ENCODE assay signal across 8 mouse cellular contexts in the genomic region with DNA sequence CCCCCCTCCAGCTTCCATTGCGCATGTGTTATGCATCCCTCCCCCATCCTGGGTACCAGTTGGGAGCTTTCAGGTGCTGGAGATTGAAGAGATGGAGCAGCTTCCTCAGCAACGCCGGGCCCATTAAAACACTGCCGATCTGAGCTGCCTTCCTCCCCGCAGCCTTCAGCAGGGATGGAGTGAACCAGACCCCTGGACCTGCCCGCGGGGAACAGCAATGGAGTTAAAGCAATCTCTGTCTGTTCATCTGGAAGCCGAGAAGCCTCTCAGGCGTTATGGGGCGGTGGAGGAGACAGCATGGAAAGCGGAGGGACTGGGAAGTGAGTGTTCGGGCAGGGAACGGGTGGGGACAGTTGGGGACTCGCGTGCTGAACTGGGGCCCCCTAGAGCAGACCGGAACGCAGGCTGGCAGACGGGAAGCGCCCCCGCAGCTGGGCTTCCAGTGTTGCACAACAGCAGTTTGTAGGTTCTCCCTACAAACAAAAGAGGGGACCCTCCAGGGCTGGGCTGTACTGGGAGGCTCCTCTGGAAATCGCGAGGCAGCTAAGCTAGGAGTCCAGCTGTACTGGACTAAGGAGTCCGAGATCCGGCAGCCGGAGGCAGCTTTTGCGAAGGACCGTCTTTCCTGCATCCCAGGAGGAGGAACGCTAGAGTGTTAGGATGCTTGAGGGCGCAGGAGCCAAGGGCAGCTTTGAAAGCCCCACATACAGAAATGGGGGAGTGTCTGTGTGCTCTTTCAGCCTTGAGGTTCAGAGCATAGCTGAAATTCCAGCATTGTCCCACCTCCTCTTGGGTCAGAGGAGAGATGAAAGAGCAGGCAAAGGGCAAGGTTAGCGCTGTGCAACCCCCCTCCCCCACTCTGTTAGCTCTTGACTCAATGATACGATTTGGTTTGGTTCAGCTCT. TPM values are rescaled to one million over a fixed set of nuclear protein-coding genes. Genes with fewer than 3 reads are reported as not detected.
A peak's percentile ranks its signal among the peaks of the same experiment; 100 is the strongest.
DNase-seq lines count a peak whose midpoint lies in the region; ATAC-seq and TF ChIP-seq lines count a peak whose summit lies in the region.
"Had no signal": no experiment of that assay in that cellular context is flagged by ENCODE, and none has a peak within 500 bp of the region (broad histone marks: within the 10 kb centered on the region; RNA-seq: fewer than 3 reads in every experiment).

Gene 2900011O08Rik (plus strand): TSS at position 31 of the 905 bp plus-strand sequence.
Gene Ifitm7 (minus strand): TSS at position 315 of the 905 bp plus-strand sequence.

- peak; percentile 90 for ATAC-seq in forebrain, embryonic 13.5 days
- no peak for ATAC-seq in intestine, postnatal 0 days
- ATAC-seq in limb, embryonic 11.5 days (ENCODE audit: insufficient number of reproducible peaks, low FRiP score, low TSS enrichment, low read depth): peak; percentile 72
- ATAC-seq in neural tube, embryonic 12.5 days (ENCODE audit: low FRiP score, low read depth): peak; percentile 85

- WGBS in forebrain, embryonic 13.5 days: under 1% methylated on average over 31 of the region's 31 CpGs
- 2% methylated on average over 31 of the region's 31 CpGs for WGBS in intestine, postnatal 0 days
- under 1% methylated on average over 31 of the region's 31 CpGs for WGBS in limb, embryonic 11.5 days
- WGBS in neural tube, embryonic 12.5 days: under 1% methylated on average over 31 of the region's 31 CpGs

- peak; percentile 99 for DNase-seq in R1 (ENCODE audit: low read depth, low spot score)
- DNase-seq in limb, embryonic 11.5 days (ENCODE audit: low spot score): peak; percentile 69
- DNase-seq in thymus, adult 18-20 months: no peak

- H3K4me2 ChIP-seq in forebrain, embryonic 13.5 days: peak within 1 kb of the TSS; percentile 70
- H3K4me2 ChIP-seq in intestine, postnatal 0 days (replicated peaks; ENCODE audit: low read depth): peak within 1 kb of the TSS; percentile 72
- peak within 1 kb of the TSS; percentile 86 for H3K4me2 ChIP-seq in limb, embryonic 11.5 days (ENCODE audit: low read depth, severe bottlenecking)
- H3K4me2 ChIP-seq in neural tube, embryonic 12.5 days (replicated peaks): peak within 1 kb of the TSS; percentile 68

- no peaks in the 10 kb centered on the region for H3K27me3 ChIP-seq in forebrain, embryonic 13.5 days
- no peaks in the 10 kb centered on the region for H3K27me3 ChIP-seq in intestine, postnatal 0 days (replicated peaks; ENCODE audit: control insufficient read depth, insufficient read depth, low read length)
- H3K27me3 ChIP-seq in limb, embryonic 11.5 days (ENCODE audit: control insufficient read depth, insufficient read depth, low read length): no peaks in the 10 kb centered on the region
- H3K27me3 ChIP-seq in neural tube, embryonic 12.5 days (replicated peaks): no peaks in the 10 kb centered on the region

- H3K4me1 ChIP-seq in brown adipose tissue, adult 24 weeks (ENCODE audit: control insufficient read depth, insufficient read depth, insufficient read length, low read length): no peaks in the 10 kb centered on the region
- peaks cover 19% of the 10 kb centered on the region for H3K4me1 ChIP-seq in forebrain, embryonic 13.5 days
- H3K4me1 ChIP-seq in intestine, postnatal 0 days (replicated peaks; ENCODE audit: control insufficient read depth, insufficient read depth, low read length): no peaks in the 10 kb centered on the region
- peaks cover 2% of the 10 kb centered on the region; the same call in 1 of the 2 replicates for H3K4me1 ChIP-seq in limb, embryonic 11.5 days (ENCODE audit: control insufficient read depth, insufficient read depth, low read length)
- peaks cover 10% of the 10 kb centered on the region; the same call in 1 of the 2 replicates for H3K4me1 ChIP-seq in neural tube, embryonic 12.5 days

- H3K9ac ChIP-seq in forebrain, embryonic 13.5 days: peak within 1 kb of the TSS; percentile 88
- H3K9ac ChIP-seq in intestine, postnatal 0 days (ENCODE audit: low read depth, low read length): no peak within 1 kb of the TSS
- H3K9ac ChIP-seq in limb, embryonic 11.5 days (ENCODE audit: low read length): peak within 1 kb of the TSS; percentile 68
- peak within 1 kb of the TSS; percentile 68 for H3K9ac ChIP-seq in neural tube, embryonic 12.5 days

- no peak within 1 kb of the TSS for H3K27ac ChIP-seq in brown adipose tissue, adult 24 weeks (replicated peaks; ENCODE audit: low read depth, low read length)
- H3K27ac ChIP-seq in forebrain, embryonic 13.5 days: peak within 1 kb of the TSS; percentile 93
- H3K27ac ChIP-seq in intestine, postnatal 0 days (ENCODE audit: low read depth, low read length): no peak within 1 kb of the TSS
- no peak within 1 kb of the TSS for H3K27ac ChIP-seq in limb, embryonic 11.5 days (replicated peaks; ENCODE audit: low read depth, low read length)
- H3K27ac ChIP-seq in neural tube, embryonic 12.5 days: peak within 1 kb of the TSS; percentile 70; the same call in 1 of the 2 replicates

- H3K36me3 ChIP-seq in forebrain, embryonic 13.5 days (ENCODE audit: poor library complexity, severe bottlenecking): no peaks in the 10 kb centered on the region
- no peaks in the 10 kb centered on the region for H3K36me3 ChIP-seq in intestine, postnatal 0 days (ENCODE audit: control insufficient read depth, insufficient read depth)
- no peaks in the 10 kb centered on the region for H3K36me3 ChIP-seq in limb, embryonic 11.5 days (ENCODE audit: control insufficient read depth, insufficient read depth, low read length)
- H3K36me3 ChIP-seq in neural tube, embryonic 12.5 days: no peaks in the 10 kb centered on the region

- H3K9me3 ChIP-seq in forebrain, embryonic 13.5 days (replicated peaks): no peaks in the 10 kb centered on the region
- H3K9me3 ChIP-seq in intestine, postnatal 0 days (ENCODE audit: control insufficient read depth): no peaks in the 10 kb centered on the region
- H3K9me3 ChIP-seq in limb, embryonic 11.5 days (ENCODE audit: control insufficient read depth, low read length): no peaks in the 10 kb centered on the region
- H3K9me3 ChIP-seq in neural tube, embryonic 12.5 days: no peaks in the 10 kb centered on the region

- TF ChIP-seq CTCF in intestine, postnatal 0 days (IDR thresholded peaks at IDR 0.05; ENCODE audit: low read depth): no peak

- peak within 1 kb of the TSS; percentile 9; the same call in 1 of the 2 replicates for H3K4me3 ChIP-seq in brown adipose tissue, adult 24 weeks (ENCODE audit: insufficient read depth, low read depth, low read length)
- H3K4me3 ChIP-seq in forebrain, embryonic 13.5 days: peak within 1 kb of the TSS; percentile 66
- H3K4me3 ChIP-seq in intestine, postnatal 0 days (ENCODE audit: low read depth, low read length): peak within 1 kb of the TSS; percentile 39
- H3K4me3 ChIP-seq in limb, embryonic 11.5 days (ENCODE audit: low read depth, low read length): peak within 1 kb of the TSS; percentile 51
- H3K4me3 ChIP-seq in neural tube, embryonic 12.5 days: peak within 1 kb of the TSS; percentile 50

RNA-seq across cellular contexts. Expression of gene 2900011O08Rik, which starts in this region (rescaled TPM):
- polyA plus RNA-seq in brown adipose tissue, adult 24 weeks (2012; ENCODE audit: insufficient read depth, insufficient read length, missing spikeins): not detected in 2 replicates
- polyA plus RNA-seq in forebrain, embryonic 13.5 days (2015; fragmentation: Nextera tagmentation; extraction: Ambion mirVana): 70.1 and 83.2 TPM in 2 replicates
- 0.85 and 2.0 TPM in 2 replicates for polyA plus RNA-seq in intestine, postnatal 0 days (2015; fragmentation: Nextera tagmentation; extraction: Ambion mirVana)
- 6.8 and 8.5 TPM in 2 replicates for polyA plus RNA-seq in limb, embryonic 11.5 days (2014; fragmentation: Nextera tagmentation; extraction: Ambion mirVana)
- 55.0 and 62.3 TPM in 2 replicates for polyA plus RNA-seq in neural tube, embryonic 12.5 days (2016; fragmentation: Nextera tagmentation; extraction: Ambion mirVana)
- polyA plus RNA-seq: gonadal fat pad, adult 2 months had no signal

RNA-seq across cellular contexts. Expression of gene Ifitm7, which starts in this region (rescaled TPM):
- polyA plus RNA-seq in brown adipose tissue, adult 24 weeks (2012; ENCODE audit: insufficient read depth, insufficient read length, missing spikeins): not detected in 2 replicates
- polyA plus RNA-seq in forebrain, embryonic 13.5 days (2015; fragmentation: Nextera tagmentation; extraction: Ambion mirVana): 0.71 and 0.74 TPM in 2 replicates
- polyA plus RNA-seq in intestine, postnatal 0 days (2015; fragmentation: Nextera tagmentation; extraction: Ambion mirVana): not detected in 2 replicates
- polyA plus RNA-seq in limb, embryonic 11.5 days (2014; fragmentation: Nextera tagmentation; extraction: Ambion mirVana): 0.21 and 0.45 TPM in 2 replicates
- 0.77 and 1.1 TPM in 2 replicates for polyA plus RNA-seq in neural tube, embryonic 12.5 days (2016; fragmentation: Nextera tagmentation; extraction: Ambion mirVana)

Comparison
In these comparisons a context has a peak if more than half of its experiments do, and no peak if none do; other contexts are left out.
1. DNase-seq: peak in R1 (single experiment) and limb, embryonic 11.5 days (single experiment); none in thymus, adult 18-20 months (0 of 2).
2. H3K27ac ChIP-seq: peak in forebrain, embryonic 13.5 days (single experiment) and neural tube, embryonic 12.5 days (single experiment); none in brown adipose tissue, adult 24 weeks (single experiment), intestine, postnatal 0 days (single experiment) and limb, embryonic 11.5 days (single experiment).
3. H3K4me3 ChIP-seq: peak in every context shown above with its lines; median percentile 66 in forebrain, embryonic 13.5 days; 51 in limb, embryonic 11.5 days; 50 in neural tube, embryonic 12.5 days; 39 in intestine, postnatal 0 days; 9 in brown adipose tissue, adult 24 weeks.
4. Peak in every context shown above with its lines, with median percentiles within 50 percentile points of each other: H3K4me2 ChIP-seq.